Mouse (Mus musculus) cerebellum, adult 2 months (tissue): ENCODE measurements at regions not wholly inside any gene's neighbourhood (a gene's known extent, or its start where the extent isn't known, plus 50 kb on each side); places are given as distances from the start of the nearest gene placed in this dataset.
"Not testable (repeated sequence)": the region's sequence is repeated elsewhere in the genome, so short reads cannot be mapped to it uniquely, and the experiment has no call there.

Source experiments
- DNase-seq, 2 experiments: peaks; one replicate each; pipeline ENCODE4 v3.0.0; 2021
- H3K27ac ChIP-seq: fragments of 200-500 bp; 2 replicates; pipeline ENCODE4 v1.5.1; 2012; ENCODE audit warnings: low read length, control low read depth, inconsistent platforms; ENCODE audit not compliant: insufficient read depth
- H3K27me3 ChIP-seq: fragments of 200-500 bp; 2 replicates; pipeline ENCODE4 v1.6.1; 2012; ENCODE audit warnings: inconsistent platforms, mild to moderate bottlenecking, low read length, moderate library complexity; ENCODE audit not compliant: control insufficient read depth, insufficient read depth
- H3K4me1 ChIP-seq: fragments of 200-500 bp; 2 replicates; pipeline ENCODE4 v1.6.1; 2011; ENCODE audit warnings: low read length; ENCODE audit not compliant: control insufficient read depth, insufficient read depth
- H3K4me3 ChIP-seq: fragments of 200-500 bp; replicated peaks from 2 replicates; pipeline ENCODE3; 2011; ENCODE audit warnings: mild to moderate bottlenecking, low read depth, low read length, control low read depth; ENCODE audit not compliant: insufficient read depth
- CTCF ChIP-seq: fragments of 200-500 bp; IDR thresholded peaks from 2 replicates; pipeline ENCODE4 v1.5.1; 2011; ENCODE audit warnings: low read depth, mild to moderate bottlenecking, control low read depth, low read length, moderate library complexity, borderline replicate concordance; ENCODE audit not compliant: insufficient read depth
- POLR2A ChIP-seq: fragments of 200-500 bp; IDR thresholded peaks from 2 replicates; pipeline ENCODE4 v1.6.1; 2011; ENCODE audit warnings: low read length, control low read depth, borderline replicate concordance; ENCODE audit not compliant: insufficient read depth
- WGBS: fragments of 180-500 bp; shearing (Covaris S2); methylation state at CpG from one replicate; pipeline ENCODE4 v1.1.7; 2018; 5-methylcytosine and 5-hydroxymethylcytosine counted together

GRCm38 (mm10) chr6:16365450-16365849, 532.8 kb downstream of the Tfec start:
- no peaks in the 10 kb centered on the region for H3K27me3 ChIP-seq
- no peak overlapping the region for H3K4me3 ChIP-seq
- DNase-seq = no peak
- TF ChIP-seq POLR2A = no peak
- WGBS = 75% methylated on average over 1 of the region's 1 CpGs
- H3K27ac ChIP-seq = no peak overlapping the region
- no peaks in the 10 kb centered on the region for H3K4me1 ChIP-seq

GRCm38 (mm10) chr6:16362057-16362456, 536.2 kb downstream of the Tfec start:
- H3K27me3 ChIP-seq = no peaks in the 10 kb centered on the region
- H3K4me1 ChIP-seq = no peaks in the 10 kb centered on the region
- H3K4me3 ChIP-seq = no peak overlapping the region
- H3K27ac ChIP-seq = no peak overlapping the region
- WGBS = 50% methylated on average over 4 of the region's 4 CpGs
- TF ChIP-seq POLR2A (no peak), CTCF (no peak)
- no peak for DNase-seq

GRCm38 (mm10) chr6:16359881-16360711, 538.1 kb downstream of the Tfec start:
- whole genome bisulfite sequencing = 28% methylated on average over 25 of the region's 25 CpGs
- peak; percentile 9 to 18 for DNase-seq
- H3K27me3 ChIP-seq, H3K27ac ChIP-seq, H3K4me3 ChIP-seq, H3K4me1 ChIP-seq: not testable (repeated sequence)

- no peaks in the 10 kb centered on the region for H3K4me1 ChIP-seq
- no peak overlapping the region for H3K27ac ChIP-seq
- DNase-seq = no peak
- TF ChIP-seq POLR2A (no peak), CTCF (no peak)
- 41% methylated on average over 7 of the region's 7 CpGs for WGBS
- peak overlapping the region; percentile 44 for H3K4me3 ChIP-seq
- no peaks in the 10 kb centered on the region for H3K27me3 ChIP-seq
These were observed 538.8 kb downstream of the Tfec start for GRCm38 (mm10) chr6:16359464-16359863.

- H3K27me3 ChIP-seq = no peaks in the 10 kb centered on the region
- 61% methylated on average over 8 of the region's 8 CpGs for WGBS
- no peak for DNase-seq
These were observed 564.6 kb downstream of the Tfec start for GRCm38 (mm10) chr6:16333638-16334037.

GRCm38 (mm10) chr6:16314305-16315010, 583.8 kb downstream of the Tfec start:
- H3K4me3 ChIP-seq = no peak overlapping the region
- no peak for DNase-seq
- WGBS = 88% methylated on average over 15 of the region's 15 CpGs
- no peaks in the 10 kb centered on the region for H3K4me1 ChIP-seq
- no peak for TF ChIP-seq POLR2A
- H3K27me3 ChIP-seq = no peaks in the 10 kb centered on the region
- H3K27ac ChIP-seq = no peak overlapping the region

More at GRCm38 (mm10) chr6:16333638-16334037, 564.6 kb downstream of the Tfec start:
- no peaks in the 10 kb centered on the region for H3K4me1 ChIP-seq
- TF ChIP-seq CTCF (no peak), POLR2A (no peak)
- H3K27ac ChIP-seq = no peak overlapping the region
- no peak overlapping the region for H3K4me3 ChIP-seq

- Histone ChIP-seq H3K4me3 (no peak overlapping the region), H3K4me1 (no peaks in the 10 kb centered on the region), H3K27me3 (no peaks in the 10 kb centered on the region), H3K27ac (no peak overlapping the region)
- TF ChIP-seq POLR2A = no peak
- no peak for TF ChIP-seq CTCF
- no peak for DNase-seq
- WGBS = 11% methylated on average over 1 of the region's 1 CpGs
These were observed 585.3 kb downstream of the Tfec start for GRCm38 (mm10) chr6:16312915-16313314.

GRCm38 (mm10) chr6:16283328-16284072, 563.0 kb downstream of the Mdfic start:
- H3K4me3 ChIP-seq = no peak overlapping the region
- H3K27me3 ChIP-seq = no peaks in the 10 kb centered on the region
- WGBS = 44% methylated on average over 8 of the region's 8 CpGs
- TF ChIP-seq CTCF (no peak), POLR2A (no peak)
- DNase-seq = no peak
- no peak overlapping the region for H3K27ac ChIP-seq
- no peaks in the 10 kb centered on the region for H3K4me1 ChIP-seq
